Mouse (Mus musculus): ENCODE measurements around the gene Ugt1a1. TPM values are rescaled to one million over a fixed set of nuclear protein-coding genes. Genes with fewer than 3 reads are reported as not detected.

Gene Ugt1a1
- polyA plus RNA-seq (2012; rRNA removed): 1.1 and 1.6 TPM in 2 replicates

GRCm38 (mm10) chr1:88211812-88212211, at the start of gene Ugt1a1:
Gene Ugt1a1, plus strand, starts transcription at chr1:88211959.

GRCm38 (mm10) chr1:88165711-88166110, 46.0 kb upstream of the Ugt1a1 start, which contains the start of gene Ugt1a5:
Gene Ugt1a5, plus strand, starts transcription at chr1:88166012.

GRCm38 (mm10) chr1:88200456-88200855, 11.3 kb upstream of the Ugt1a1 start, which contains the start of gene Ugt1a2:
Gene Ugt1a2, plus strand, starts transcription at chr1:88200601.

GRCm38 (mm10) chr1:88205294-88205922, 6.4 kb upstream of the Ugt1a1 start, which contains the start of gene Dnajb3:
Gene Dnajb3, minus strand, starts transcription at chr1:88205782.

GRCm38 (mm10) chr1:88226670-88227379, 15.1 kb downstream of the Ugt1a1 start, which contains the start of gene Mroh2a:
Gene Mroh2a, plus strand, starts transcription at chr1:88226986.

Other genes starting within 250 kb of the Ugt1a1 start
- 1.6 and 1.9 TPM in 2 replicates for gene Usp40, start 203.4 kb upstream of the Ugt1a1 start, polyA plus RNA-seq (2012; rRNA removed)
- gene Ugt1a10, start 156.6 kb upstream of the Ugt1a1 start, polyA plus RNA-seq (2012; rRNA removed): not detected in 2 replicates
- 0.09 TPM in 1 of 2 replicates, not detected in the other for gene Ugt1a9, start 141.2 kb upstream of the Ugt1a1 start, polyA plus RNA-seq (2012; rRNA removed)
- not detected in 2 replicates for gene Ugt1a8, start 124.1 kb upstream of the Ugt1a1 start, polyA plus RNA-seq (2012; rRNA removed)
- 5.6 and 12.9 TPM in 2 replicates for gene Ugt1a7c, start 116.9 kb upstream of the Ugt1a1 start, polyA plus RNA-seq (2012; rRNA removed)
- gene Ugt1a6b, start 108.7 kb upstream of the Ugt1a1 start, polyA plus RNA-seq (2012; rRNA removed): 17.2 and 29.8 TPM in 2 replicates
- 14.9 and 21.4 TPM in 2 replicates for gene Ugt1a6a, start 77.2 kb upstream of the Ugt1a1 start, polyA plus RNA-seq (2012; rRNA removed)
- 0.04 and 0.32 TPM in 2 replicates for gene Ugt1a5, start 45.9 kb upstream of the Ugt1a1 start, polyA plus RNA-seq (2012; rRNA removed)
- gene Ugt1a2, start 11.4 kb upstream of the Ugt1a1 start, polyA plus RNA-seq (2012; rRNA removed): 0.09 TPM in 1 of 2 replicates, not detected in the other
- 0.15 and 0.60 TPM in 2 replicates for gene Dnajb3, start 6.2 kb upstream of the Ugt1a1 start, polyA plus RNA-seq (2012; rRNA removed)
- 0.19 and 0.48 TPM in 2 replicates for gene Mroh2a, start 15.0 kb downstream of the Ugt1a1 start, polyA plus RNA-seq (2012; rRNA removed)
- 5.2 and 6.9 TPM in 2 replicates for gene Hjurp, start 65.7 kb downstream of the Ugt1a1 start, polyA plus RNA-seq (2012; rRNA removed)
- not detected in 2 replicates for gene Trpm8, start 65.7 kb downstream of the Ugt1a1 start, polyA plus RNA-seq (2012; rRNA removed)
- gene Spp2, start 195.0 kb downstream of the Ugt1a1 start, polyA plus RNA-seq (2012; rRNA removed): not detected in 2 replicates